Mouse (Mus musculus) B cell, adult 67 days (primary cell): ENCODE data around the gene Tspan5. TPM values are rescaled to one million over a fixed set of nuclear protein-coding genes. Genes with fewer than 3 reads are reported as not detected.

Source experiments
- total RNA-seq, 2 experiments: library from RNA; stranded (reverse); gene quantifications; 4 replicates each; pipeline ENCODE4 v1.2.4; 2023

Gene Tspan5
- total RNA-seq, result 1 to 10 TPM; 7.5 to 9.9 TPM

DNA sequence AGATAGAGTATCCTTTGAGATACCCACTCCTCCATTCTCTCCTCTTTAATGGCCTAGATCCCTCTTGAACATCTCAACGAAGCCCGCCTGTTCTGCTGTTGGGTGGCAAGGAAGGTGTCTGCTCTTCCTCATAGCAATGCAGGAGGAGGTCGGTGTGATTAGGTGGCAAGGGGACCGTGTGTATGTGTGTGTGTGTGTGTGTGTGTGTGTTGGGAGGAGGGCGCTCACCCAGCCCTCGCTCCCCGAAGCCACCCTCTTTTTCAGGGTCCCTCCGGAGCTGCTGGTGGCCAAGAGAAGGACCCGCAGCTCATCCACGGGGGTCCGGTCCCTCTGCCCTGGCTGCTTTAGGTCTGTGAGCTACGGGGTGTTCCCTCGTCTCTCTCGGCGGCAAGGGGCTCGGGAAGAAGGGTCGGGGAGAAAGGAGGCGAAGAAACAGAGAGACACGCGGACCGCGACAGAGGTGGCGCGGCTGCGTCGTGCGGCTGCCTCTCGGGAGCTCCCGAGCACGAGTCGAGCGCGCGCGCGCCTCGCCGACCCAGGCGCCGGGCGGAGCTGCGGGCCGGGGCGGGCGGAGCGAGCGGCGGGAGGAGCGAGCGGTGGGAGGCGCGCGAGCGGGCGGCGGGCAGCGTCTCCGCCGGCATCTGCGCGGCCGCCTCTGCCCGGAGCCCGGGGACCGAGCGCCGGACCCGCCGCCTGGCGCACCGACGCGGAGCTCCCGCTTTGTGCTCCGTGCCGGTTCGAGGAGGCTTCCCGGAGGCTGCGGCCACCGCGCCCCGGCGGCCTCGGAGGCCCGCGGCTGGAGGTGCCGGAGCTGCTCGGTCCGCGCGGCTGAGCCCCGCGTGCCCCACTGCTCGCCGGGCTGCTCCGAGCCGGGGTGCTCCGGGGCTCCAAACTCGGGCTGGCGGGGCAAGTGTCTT, at the start of gene Tspan5:
Gene Tspan5 (plus strand): TSS at position 547 of the 917 bp plus-strand sequence.

Other genes starting within 250 kb of the Tspan5 start
- gene Eif4e, start 216.0 kb upstream of the Tspan5 start, total RNA-seq, result 10 to 100 TPM; 72.4 to 73.2 TPM